Mouse (Mus musculus) CH12.LX (cell line): ENCODE results near the gene Copb1. TPM values are rescaled to one million over a fixed set of nuclear protein-coding genes. Genes with fewer than 3 reads are reported as not detected.

Source experiments
- DNase-seq: peaks from one replicate; pipeline ENCODE4 v3.0.0-alpha.2; 2013; ENCODE audit errors: extremely low read depth
- H3K27ac ChIP-seq: 2 replicates; pipeline ENCODE4 v1.5.1; 2012; ENCODE audit warnings: low read depth, mild to moderate bottlenecking, control low read depth, moderate library complexity; ENCODE audit not compliant: insufficient read depth
- H3K27me3 ChIP-seq: replicated peaks from 2 replicates; pipeline ENCODE3; 2012; ENCODE audit warnings: inconsistent platforms
- H3K36me3 ChIP-seq, 2 experiments: replicated peaks in 1 of 2; 2 replicates each; pipeline versions ENCODE3 to v1.6.1; 2012; ENCODE audit warnings: inconsistent platforms in 1 of 2, low read length in 1 of 2, mild to moderate bottlenecking in 1 of 2, mixed read lengths in 1 of 2, moderate library complexity in 1 of 2; ENCODE audit not compliant: control insufficient read depth in 1 of 2, insufficient read depth in 1 of 2
- H3K4me1 ChIP-seq, 2 experiments: 2 replicates each; pipeline ENCODE4 v1.6.1; 2012; ENCODE audit warnings: inconsistent platforms in 1 of 2, moderate library complexity in 1 of 2; ENCODE audit not compliant: insufficient read depth in 2 of 2, control insufficient read depth in 1 of 2
- H3K4me2 ChIP-seq: 2 replicates; pipeline ENCODE4 v1.6.1; 2012; ENCODE audit warnings: low read depth, mild to moderate bottlenecking, control low read depth; ENCODE audit not compliant: poor library complexity, insufficient read depth, severe bottlenecking
- H3K4me3 ChIP-seq, 3 experiments: fragments of 150-350 bp in 1 of 3; sonication (generic) in 1 of 3; replicated peaks in 1 of 3; 2 replicates each; pipeline versions ENCODE3 to v1.5.1; 2011 to 2012; ENCODE audit warnings: low read depth in 2 of 3, low read length in 2 of 3, mild to moderate bottlenecking in 2 of 3, moderate library complexity in 2 of 3, control low read depth in 1 of 3, improper control_type of control experiment in 1 of 3, inconsistent platforms in 1 of 3, mixed read lengths in 1 of 3; ENCODE audit not compliant: poor library complexity in 1 of 3
- H3K79me2 ChIP-seq: replicated peaks from 2 replicates; pipeline ENCODE4 v1.6.1; 2012; ENCODE audit warnings: mild to moderate bottlenecking, moderate library complexity; ENCODE audit not compliant: control insufficient read depth, poor library complexity, insufficient read depth, severe bottlenecking; ENCODE audit errors: extremely low read depth
- H3K9ac ChIP-seq: 2 replicates; pipeline ENCODE4 v1.6.1; 2012; ENCODE audit warnings: low read depth, mild to moderate bottlenecking, control low read depth, moderate library complexity; ENCODE audit not compliant: insufficient read depth
- H3K9me3 ChIP-seq: replicated peaks from 2 replicates; pipeline ENCODE3; 2012; ENCODE audit warnings: low read length, inconsistent platforms, mixed read lengths
- CHD2 ChIP-seq: IDR thresholded peaks from 2 replicates; pipeline ENCODE4 v1.6.1; 2011; ENCODE audit warnings: low read length, improper control_type of control experiment
- GABPA ChIP-seq: IDR thresholded peaks from 2 replicates; pipeline ENCODE4 v1.6.1; 2012; ENCODE audit warnings: low read depth, low read length, improper control_type of control experiment, inconsistent platforms; ENCODE audit not compliant: insufficient replicate concordance
- MAFK ChIP-seq: IDR thresholded peaks from 2 replicates; pipeline ENCODE4 v1.6.1; 2011; ENCODE audit warnings: low read length, improper control_type of control experiment; ENCODE audit not compliant: insufficient replicate concordance
- MAX ChIP-seq: IDR thresholded peaks from 2 replicates; pipeline ENCODE4 v1.6.1; 2011; ENCODE audit warnings: low read length, improper control_type of control experiment
- MAZ ChIP-seq: IDR thresholded peaks from 2 replicates; pipeline ENCODE4 v1.6.1; 2012; ENCODE audit warnings: low read depth, mild to moderate bottlenecking, inconsistent platforms, low read length, improper control_type of control experiment, moderate library complexity
- MEF2A ChIP-seq: IDR thresholded peaks from 2 replicates; pipeline ENCODE4 v1.6.1; 2014; ENCODE audit warnings: low read depth, mild to moderate bottlenecking, inconsistent platforms, low read length, improper control_type of control experiment, borderline replicate concordance
- NELFE ChIP-seq: IDR thresholded peaks from 2 replicates; pipeline ENCODE4 v1.6.1; 2011; ENCODE audit warnings: low read depth, low read length, improper control_type of control experiment
- NRF1 ChIP-seq: IDR thresholded peaks from 2 replicates; pipeline ENCODE4 v1.6.1; 2014; ENCODE audit warnings: low read depth, mild to moderate bottlenecking, inconsistent platforms, low read length, improper control_type of control experiment, moderate library complexity
- PAX5 ChIP-seq: IDR thresholded peaks from 2 replicates; pipeline ENCODE4 v1.6.1; 2012; ENCODE audit warnings: low read length, inconsistent platforms, mixed read lengths
- POLR2AphosphoS2 ChIP-seq: IDR thresholded peaks from 2 replicates; pipeline ENCODE4 v1.6.1; 2011; ENCODE audit warnings: low read depth, low read length, improper control_type of control experiment
- RCOR1 ChIP-seq: conservative IDR thresholded peaks from 2 replicates; pipeline ENCODE4 v1.6.1; 2012; ENCODE audit warnings: low read depth, mild to moderate bottlenecking, inconsistent platforms, low read length, improper control_type of control experiment
- SIN3A ChIP-seq: IDR thresholded peaks from 2 replicates; pipeline ENCODE4 v1.6.1; 2012; ENCODE audit warnings: low read length, improper control_type of control experiment, inconsistent platforms
- TBP ChIP-seq: conservative IDR thresholded peaks from 2 replicates; pipeline ENCODE4 v1.6.1; 2011; ENCODE audit warnings: low read depth, low read length, improper control_type of control experiment
- ZC3H11A ChIP-seq: IDR thresholded peaks from 2 replicates; pipeline ENCODE4 v1.6.1; 2012; ENCODE audit warnings: low read depth, mild to moderate bottlenecking, inconsistent platforms, low read length, improper control_type of control experiment
- ZNF384 ChIP-seq: IDR thresholded peaks from 2 replicates; pipeline ENCODE4 v1.6.1; 2012; ENCODE audit warnings: low read depth, low read length, improper control_type of control experiment, inconsistent platforms
- dilution Hi-C: fragments of 300-500 bp; cut with MboI; formaldehyde crosslinking; loops from 2 replicates; pipeline ENCODE4 v1.14.3; 2020; ENCODE audit warnings: low sequenced_read_pairs; ENCODE audit not compliant: extremely low pct_unique_long_range_greater_than_20kb, extremely low pct_ligation_motif_present
- in situ Hi-C: fragments of 300-500 bp; cut with MboI; formaldehyde crosslinking; loops from 3 replicates; pipeline ENCODE4 v1.14.3; 2019; ENCODE audit warnings: low sequenced_read_pairs, low pct_ligation_motif_present, low pct_unique_long_range_greater_than_20kb, mixed read lengths
- polyA plus RNA-seq: library from polyadenylated mRNA; unstranded; fragments of >175 nt; gene quantifications from 2 replicates; pipeline ENCODE4 v1.2.1, GENCODE M21; 2012; ENCODE audit warnings: low read depth; ENCODE audit not compliant: insufficient read length
- total RNA-seq, 2 experiments: library from RNA; depleted of rRNA; stranded (reverse); fragments of 300-350 nt in 1 of 2; fragments of >200 nt in 1 of 2; gene quantifications; 2 replicates each; pipeline ENCODE4 v1.2.3; 2012 to 2014

Gene Copb1
- total and polyA plus RNA-seq, 3 experiments = 71.0 to 154 (median 114) TPM

- no peaks in the 10 kb centered on the region for H3K36me3 ChIP-seq
Measured at GRCm38 (mm10) chr7:114193284-114194067, 61.0 kb downstream of the Copb1 start.

GRCm38 (mm10) chr7:114192581-114192980, 61.9 kb downstream of the Copb1 start:
- Histone ChIP-seq H3K4me3 (no peak overlapping the region), H3K36me3 (no peaks in the 10 kb centered on the region), H3K79me2 (no peaks in the 10 kb centered on the region), H3K27ac (no peak overlapping the region), H3K4me2 (no peak overlapping the region), H3K27me3 (no peaks in the 10 kb centered on the region)
- in situ Hi-C loops (no loop called here), dilution Hi-C loops (no loop called here)
- DNase-seq = no peak
- no peak for TF ChIP-seq MAX
- TF ChIP-seq, all 38 proteins: peak for 0
- H3K9me3 ChIP-seq = no peaks in the 10 kb centered on the region
- H3K4me1 ChIP-seq = peaks cover 2 to 37% of the 10 kb centered on the region in 2 experiments; a peak in 3 of 4 replicates
- H3K9ac ChIP-seq = no peak overlapping the region

More at GRCm38 (mm10) chr7:114193284-114194067, 61.0 kb downstream of the Copb1 start:
- no peaks in the 10 kb centered on the region for H3K79me2 ChIP-seq
- H3K27me3 ChIP-seq = no peaks in the 10 kb centered on the region
- in situ Hi-C loops (no loop called here), dilution Hi-C loops (no loop called here)
- no peak for TF ChIP-seq NRF1
- H3K9me3 ChIP-seq = no peaks in the 10 kb centered on the region
- H3K27ac ChIP-seq = no peak overlapping the region
- no peak overlapping the region for H3K4me3 ChIP-seq
- H3K4me1 ChIP-seq = peaks cover 2 to 36% of the 10 kb centered on the region in 2 experiments; a peak in 3 of 4 replicates
- no peak overlapping the region for H3K9ac ChIP-seq
- no peak for DNase-seq
- no peak overlapping the region for H3K4me2 ChIP-seq

GRCm38 (mm10) chr7:114183416-114183815, 71.1 kb downstream of the Copb1 start:
- Histone ChIP-seq H3K79me2 (no peaks in the 10 kb centered on the region), H3K9ac (no peak overlapping the region), H3K9me3 (peaks cover 3% of the 10 kb centered on the region), H3K27ac (no peak overlapping the region), H3K4me2 (no peak overlapping the region), H3K36me3 (no peaks in the 10 kb centered on the region), H3K27me3 (peaks cover 2% of the 10 kb centered on the region), H3K4me1 (peaks cover 0 to 5% of the 10 kb centered on the region in 2 experiments; a peak in 2 of 4 replicates), H3K4me3 (no peak overlapping the region)
- in situ Hi-C loops (no loop called here), dilution Hi-C loops (no loop called here)
- no peak for DNase-seq
- TF ChIP-seq MAZ (no peak), PAX5 (no peak), RCOR1 (no peak), NELFE (no peak), ZNF384 (no peak), ZC3H11A (no peak), MEF2A (no peak), TBP (no peak), CHD2 (no peak), SIN3A (no peak), POLR2AphosphoS2 (no peak), MAFK (no peak), GABPA (no peak)
